24 mouse cellular contexts compared by ENCODE assay signal in genomic region chr2:106888174-106888573, GRCm38 (mm10).
A peak's percentile ranks its signal among the peaks of the same experiment; 100 is the strongest.
DNase-seq lines count a peak whose midpoint lies in the region; ATAC-seq lines count a peak whose summit lies in the region.
"Had no signal": no experiment of that assay in that cellular context is flagged by ENCODE, and none has a peak within 500 bp of the region (broad histone marks: within the 10 kb centered on the region; RNA-seq: fewer than 3 reads in every experiment).

No protein-coding gene starts in this region.

- H3K4me3 ChIP-seq in heart, embryonic 12.5 days: no peak overlapping the region
- H3K4me3 ChIP-seq in limb, embryonic 11.5 days (ENCODE audit: low read depth, low read length): no peak overlapping the region
- H3K4me3 ChIP-seq in limb, embryonic 10.5 days: no peak overlapping the region
- H3K4me3 ChIP-seq: embryonic facial prominence, embryonic 10.5 days; embryonic facial prominence, embryonic 12.5 days; forebrain, embryonic 13.5 days; forebrain, embryonic 15.5 days had no signal

- H3K36me3 ChIP-seq in heart, embryonic 12.5 days: no peaks in the 10 kb centered on the region
- H3K36me3 ChIP-seq in limb, embryonic 11.5 days (ENCODE audit: control insufficient read depth, insufficient read depth, low read length): no peaks in the 10 kb centered on the region
- no peaks in the 10 kb centered on the region for H3K36me3 ChIP-seq in limb, embryonic 10.5 days
- H3K36me3 ChIP-seq: embryonic facial prominence, embryonic 10.5 days; embryonic facial prominence, embryonic 12.5 days; forebrain, embryonic 15.5 days; G1E had no signal

- intact Hi-C loops in heart, postnatal 36 days (cut with DNase I): no loop called here

- peaks cover 15% of the 10 kb centered on the region for H3K4me1 ChIP-seq in heart, embryonic 12.5 days (replicated peaks)
- H3K4me1 ChIP-seq in limb, embryonic 11.5 days (ENCODE audit: control insufficient read depth, insufficient read depth, low read length): peaks cover 3% of the 10 kb centered on the region; the same call in 1 of the 2 replicates
- H3K4me1 ChIP-seq in limb, embryonic 10.5 days: peaks cover 31% of the 10 kb centered on the region

- no peaks in the 10 kb centered on the region for H3K9me3 ChIP-seq in heart, embryonic 12.5 days (replicated peaks)
- no peaks in the 10 kb centered on the region for H3K9me3 ChIP-seq in limb, embryonic 11.5 days (ENCODE audit: control insufficient read depth, low read length)
- no peaks in the 10 kb centered on the region for H3K9me3 ChIP-seq in limb, embryonic 10.5 days (replicated peaks)
- H3K9me3 ChIP-seq: embryonic facial prominence, embryonic 10.5 days; embryonic facial prominence, embryonic 12.5 days; forebrain, embryonic 13.5 days; forebrain, embryonic 15.5 days; G1E had no signal

- no peak overlapping the region for H3K4me2 ChIP-seq in heart, embryonic 12.5 days
- no peak overlapping the region for H3K4me2 ChIP-seq in limb, embryonic 11.5 days (ENCODE audit: low read depth, severe bottlenecking)
- H3K4me2 ChIP-seq: embryonic facial prominence, embryonic 12.5 days; forebrain, embryonic 13.5 days; forebrain, embryonic 15.5 days had no signal

- DNase-seq in heart, adult 11 months: peak; percentile 92
- DNase-seq in heart, adult 8-10 months (ENCODE audit: low spot score): peak; percentile 28
- DNase-seq in heart, postnatal 36 days: no peak
- DNase-seq in limb, embryonic 11.5 days (ENCODE audit: low spot score): peak; percentile 16
- no peak for DNase-seq in limb, embryonic 10.5 days (ENCODE audit: low spot score)
- DNase-seq: adrenal gland, adult 8-10 months; adrenal gland, postnatal 14 days; adrenal gland, postnatal 36 days; B cell, adult 2 months; cerebellum, adult 11-12 months; cerebellum, adult 2 months; cerebellum, adult 9-10 months; cerebellum, postnatal 10 days; cerebellum, postnatal 25 days had no signal

- ATAC-seq in heart, embryonic 12.5 days (ENCODE audit: insufficient number of reproducible peaks, low FRiP score): no peak
- no peak for ATAC-seq in limb, embryonic 11.5 days (ENCODE audit: insufficient number of reproducible peaks, low FRiP score, low TSS enrichment, low read depth)
- ATAC-seq: activated CD4-positive, CD25-positive, alpha-beta regulatory T cell, adult 4 months; CD4-positive, CD25-positive, alpha-beta regulatory T cell, adult 4 months; forebrain, embryonic 15.5 days; Patski had no signal

- 89% methylated on average over 5 of the region's 5 CpGs for whole genome bisulfite sequencing in heart, embryonic 12.5 days
- 95% methylated on average over 5 of the region's 5 CpGs for WGBS in limb, embryonic 11.5 days
- 96% methylated on average over 5 of the region's 5 CpGs for WGBS in limb, embryonic 10.5 days

- H3K27me3 ChIP-seq in heart, embryonic 12.5 days (replicated peaks): no peaks in the 10 kb centered on the region
- H3K27me3 ChIP-seq in limb, embryonic 11.5 days (ENCODE audit: control insufficient read depth, insufficient read depth, low read length): no peaks in the 10 kb centered on the region
- no peaks in the 10 kb centered on the region for H3K27me3 ChIP-seq in limb, embryonic 10.5 days (ENCODE audit: low read depth, poor library complexity, severe bottlenecking)
- H3K27me3 ChIP-seq: CH12.LX; embryonic facial prominence, embryonic 12.5 days; forebrain, embryonic 13.5 days; forebrain, embryonic 15.5 days; Patski had no signal

- no peak overlapping the region for H3K27ac ChIP-seq in heart, embryonic 12.5 days (ENCODE audit: poor library complexity, severe bottlenecking)
- no peak overlapping the region for H3K27ac ChIP-seq in limb, embryonic 11.5 days (replicated peaks; ENCODE audit: low read depth, low read length)
- H3K27ac ChIP-seq in limb, embryonic 10.5 days: no peak overlapping the region
- H3K27ac ChIP-seq: embryonic facial prominence, embryonic 10.5 days; embryonic facial prominence, embryonic 12.5 days; forebrain, embryonic 13.5 days; forebrain, embryonic 15.5 days had no signal

- H3K9ac ChIP-seq in heart, embryonic 12.5 days: no peak overlapping the region
- H3K9ac ChIP-seq in limb, embryonic 11.5 days (ENCODE audit: low read length): no peak overlapping the region
- H3K9ac ChIP-seq: embryonic facial prominence, embryonic 12.5 days; forebrain, embryonic 13.5 days; forebrain, embryonic 15.5 days had no signal

Comparison
In these comparisons a context has a peak if more than half of its experiments do, and no peak if none do; other contexts are left out.
1. DNase-seq: peak in heart, adult 11 months (single experiment), heart, adult 8-10 months (single experiment) and limb, embryonic 11.5 days (single experiment); none in heart, postnatal 36 days (0 of 2) and limb, embryonic 10.5 days (single experiment).